Mouse (Mus musculus) small intestine, adult 2 months (tissue): ENCODE data around the gene Tef. TPM values are rescaled to one million over a fixed set of nuclear protein-coding genes. Genes with fewer than 3 reads are reported as not detected.

Source experiments
- H3K27ac ChIP-seq: fragments of 200-500 bp; 2 replicates; pipeline ENCODE4 v1.5.1; 2012; ENCODE audit warnings: low read depth, low read length, control low read depth, inconsistent platforms; ENCODE audit not compliant: insufficient read depth
- H3K27me3 ChIP-seq: fragments of 200-500 bp; 2 replicates; pipeline ENCODE4 v1.6.1; 2012; ENCODE audit warnings: mild to moderate bottlenecking, moderate library complexity, low read length, inconsistent platforms; ENCODE audit not compliant: control insufficient read depth, insufficient read depth
- H3K36me3 ChIP-seq: fragments of 200-500 bp; 2 replicates; pipeline ENCODE4 v1.6.1; 2012; ENCODE audit warnings: mild to moderate bottlenecking, low read length, control low read depth, inconsistent platforms; ENCODE audit not compliant: control insufficient read depth, insufficient read depth
- H3K4me1 ChIP-seq: fragments of 200-500 bp; 2 replicates; pipeline ENCODE4 v1.6.1; 2012; ENCODE audit warnings: low read length, inconsistent platforms, mixed read lengths; ENCODE audit not compliant: control insufficient read depth, insufficient read depth, insufficient read length
- H3K4me3 ChIP-seq: fragments of 200-500 bp; 2 replicates; pipeline ENCODE4 v1.5.1; 2012; ENCODE audit warnings: low read depth, mild to moderate bottlenecking, control low read depth, inconsistent platforms, low read length, moderate library complexity
- CTCF ChIP-seq: fragments of 200-500 bp; IDR thresholded peaks from 2 replicates; pipeline ENCODE4 v1.5.1; 2012; ENCODE audit warnings: low read depth, mild to moderate bottlenecking, control low read depth, inconsistent platforms, low read length, moderate library complexity, mixed read lengths; ENCODE audit not compliant: insufficient replicate concordance, insufficient read length; ENCODE audit errors: extremely low read depth
- POLR2A ChIP-seq: fragments of 200-500 bp; IDR thresholded peaks from 2 replicates; pipeline ENCODE4 v1.6.1; 2012; ENCODE audit warnings: low read depth, mild to moderate bottlenecking, control low read depth, inconsistent platforms, low read length, moderate library complexity
- WGBS: fragments of 180-500 bp; shearing (Covaris S2); methylation state at CpG from one replicate; pipeline ENCODE4 v1.1.7; 2018; 5-methylcytosine and 5-hydroxymethylcytosine counted together
- polyA plus RNA-seq: library from polyadenylated mRNA; depleted of rRNA; stranded (reverse); fragments of >200 nt; gene quantifications from 2 replicates; pipeline ENCODE4 v1.2.3, GENCODE M21; 2012; rRNA removed

The Tef gene
- polyA plus RNA-seq = 5.6 and 9.4 TPM in 2 replicates

DNA sequence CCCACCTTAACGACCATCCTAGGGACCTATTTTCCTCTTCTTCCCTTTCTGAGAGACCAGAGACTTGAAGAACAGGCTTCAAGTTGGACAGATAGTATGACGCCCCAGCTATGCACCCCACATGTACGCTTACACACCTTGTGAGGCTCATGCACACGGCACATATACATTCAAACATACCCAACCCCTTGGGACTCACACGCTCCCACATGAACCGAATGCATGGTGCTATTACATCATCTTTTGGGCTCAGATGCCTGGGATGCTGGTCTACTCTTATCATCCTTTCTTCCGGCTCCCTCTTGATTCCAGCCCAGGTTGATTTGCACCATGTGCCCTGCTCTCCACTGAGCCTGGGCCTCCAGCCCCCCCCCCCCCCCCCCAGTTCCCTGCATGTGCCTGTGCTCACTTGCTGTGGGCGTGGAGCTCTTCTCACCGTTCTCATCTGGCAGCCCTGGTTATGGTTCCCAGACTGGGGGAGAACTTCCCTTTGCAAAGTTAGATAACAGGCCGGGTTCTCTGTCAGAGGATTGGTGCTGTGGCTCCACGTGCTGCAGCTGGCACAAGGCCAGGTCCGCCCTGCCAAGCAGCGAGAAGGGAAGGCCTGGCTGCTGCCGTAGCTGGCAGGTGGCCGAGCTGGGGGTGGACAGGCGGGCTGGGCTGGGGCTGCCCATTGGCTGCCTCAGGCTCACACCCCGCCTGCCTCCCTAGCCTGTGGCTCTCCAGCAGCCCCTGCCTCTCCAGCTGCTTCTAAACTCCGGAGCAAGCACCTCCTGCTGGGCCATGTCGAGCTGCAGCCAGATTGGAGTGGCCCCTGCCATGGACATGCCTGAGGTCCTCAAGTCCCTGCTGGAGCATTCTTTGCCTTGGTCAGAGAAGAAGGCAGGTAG lies at the start of gene Tef:
Gene Tef, plus strand, starts transcription at position 421 of the 890 bp plus-strand sequence.
- H3K27ac ChIP-seq = peak within 1 kb of the TSS; percentile 82
- peak within 1 kb of the TSS; percentile 55 for H3K4me3 ChIP-seq
- H3K36me3 ChIP-seq = no peaks in the 10 kb centered on the region
- TF ChIP-seq POLR2A (no peak; the same call in 1 of the 2 replicates), CTCF (no peak)
- H3K4me1 ChIP-seq = peaks cover 16% of the 10 kb centered on the region
- no peaks in the 10 kb centered on the region for H3K27me3 ChIP-seq
- 10% methylated on average over 19 of the region's 19 CpGs for WGBS

DNA sequence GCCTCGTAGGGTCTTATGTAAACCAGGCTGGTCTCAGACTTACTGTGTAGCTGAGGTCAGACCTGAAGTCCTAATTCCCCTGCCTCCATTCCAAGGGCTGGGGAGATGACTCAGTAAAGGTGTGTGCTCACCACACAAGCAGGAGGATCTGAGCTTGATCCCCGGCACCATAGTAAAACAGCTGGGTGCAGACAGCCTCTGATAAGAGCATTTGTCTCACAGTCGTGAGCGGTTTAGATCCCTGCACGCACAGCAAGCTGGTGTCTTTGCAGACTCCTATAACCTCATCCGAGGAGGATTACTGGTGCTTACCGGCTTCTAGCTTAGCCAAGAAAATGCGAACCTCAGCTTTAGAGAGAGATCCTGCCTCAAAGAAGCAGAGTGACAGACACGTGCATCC lies 48.6 kb upstream of the Tef start:
- TF ChIP-seq POLR2A = no peak
- TF ChIP-seq CTCF = no peak
- Histone ChIP-seq H3K36me3 (no peaks in the 10 kb centered on the region), H3K27me3 (no peaks in the 10 kb centered on the region), H3K4me3 (no peak overlapping the region), H3K27ac (no peak overlapping the region), H3K4me1 (no peaks in the 10 kb centered on the region; the same call in 1 of the 2 replicates)
- 95% methylated on average over 9 of the region's 9 CpGs for WGBS

DNA sequence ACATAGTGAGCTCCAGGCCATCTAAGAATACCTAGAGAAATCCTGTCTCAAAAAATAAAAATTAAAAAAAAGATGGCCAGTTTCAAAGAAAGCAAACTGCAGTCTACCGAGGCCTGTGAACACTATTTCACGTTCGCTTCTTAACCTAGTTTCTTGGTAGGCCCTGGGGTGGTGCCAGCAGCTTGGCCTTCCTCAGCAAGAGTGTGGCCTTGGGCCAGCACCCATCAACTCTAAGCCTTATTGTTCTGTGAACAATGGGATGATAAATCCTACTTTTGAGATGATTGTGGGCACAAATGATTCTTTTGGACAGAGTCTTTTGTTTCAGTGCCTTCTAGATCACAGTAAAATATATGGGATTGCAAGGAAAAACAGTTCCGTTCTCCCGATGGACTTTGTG lies 43.5 kb upstream of the Tef start:
- Histone ChIP-seq H3K36me3 (no peaks in the 10 kb centered on the region), H3K4me3 (no peak overlapping the region), H3K4me1 (peaks cover 5% of the 10 kb centered on the region; the same call in 1 of the 2 replicates), H3K27me3 (peaks cover 5% of the 10 kb centered on the region; the same call in 1 of the 2 replicates), H3K27ac (no peak overlapping the region)
- no peak for TF ChIP-seq CTCF
- TF ChIP-seq POLR2A = no peak
- 81% methylated on average over 5 of the region's 5 CpGs for WGBS

DNA sequence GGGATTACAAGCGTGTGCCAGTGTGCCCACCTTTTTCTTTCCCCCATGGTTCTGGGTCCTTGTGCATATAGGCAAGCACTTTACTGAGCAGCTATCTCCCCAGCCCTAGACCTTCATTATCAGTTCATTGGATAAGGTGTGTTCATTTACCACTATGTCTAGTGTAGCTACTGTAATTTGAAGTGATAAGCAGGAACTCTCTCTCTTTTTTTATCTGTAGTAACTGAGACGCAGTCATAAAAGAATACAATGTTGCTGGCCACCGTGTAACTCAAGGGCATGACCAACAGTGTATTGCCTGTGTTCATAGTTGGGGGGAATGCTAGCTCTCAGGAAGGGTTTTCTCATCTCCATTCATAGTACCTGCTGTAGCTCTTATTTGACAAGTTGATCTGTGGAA lies 42.7 kb upstream of the Tef start:
- 37% methylated on average over 3 of the region's 3 CpGs for WGBS

DNA sequence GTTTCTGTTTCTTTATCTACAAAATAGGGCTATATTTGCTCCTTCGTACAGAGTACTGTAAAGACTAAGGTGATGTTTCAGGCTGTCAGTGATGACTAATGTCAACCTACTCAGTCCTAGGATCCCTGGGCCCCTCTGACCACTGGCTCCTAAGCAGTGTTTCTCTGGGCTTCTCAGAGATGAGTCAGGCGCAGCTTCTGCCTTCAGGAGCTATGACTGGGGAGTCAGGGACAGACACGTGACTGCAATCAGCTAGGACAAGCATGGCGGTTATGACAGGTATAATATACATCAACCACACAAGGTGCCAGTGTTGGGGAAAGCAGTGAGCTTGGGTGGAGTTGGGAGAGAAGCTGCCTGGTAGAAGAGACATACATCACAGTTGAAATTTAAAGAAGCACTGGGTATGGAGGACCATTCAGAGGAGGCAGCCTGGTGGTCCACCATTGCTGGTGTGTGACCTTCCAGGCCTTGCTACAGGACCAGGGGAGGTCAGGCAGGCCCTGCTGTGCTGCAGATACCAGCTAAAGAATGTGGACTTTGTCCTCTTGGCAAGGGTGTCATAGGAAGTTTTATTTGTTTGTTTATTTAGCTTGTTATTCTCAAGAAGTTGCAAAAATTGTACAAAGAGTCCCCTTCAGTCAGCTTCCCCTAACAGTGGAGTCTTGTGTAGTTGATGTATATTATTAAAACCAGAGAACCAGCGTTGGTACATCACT lies 41.7 kb upstream of the Tef start:
- no peak overlapping the region for H3K4me3 ChIP-seq
- H3K36me3 ChIP-seq = no peaks in the 10 kb centered on the region
- no peak for TF ChIP-seq CTCF
- TF ChIP-seq POLR2A = no peak
- 84% methylated on average over 5 of the region's 5 CpGs for WGBS
- H3K27me3 ChIP-seq = peaks cover 5% of the 10 kb centered on the region; the same call in 1 of the 2 replicates
- H3K27ac ChIP-seq = no peak overlapping the region
- peaks cover 5% of the 10 kb centered on the region; the same call in 1 of the 2 replicates for H3K4me1 ChIP-seq

More for the DNA sequence above, 42.7 kb upstream of the Tef start:
- Histone ChIP-seq H3K36me3 (no peaks in the 10 kb centered on the region), H3K4me3 (no peak overlapping the region), H3K4me1 (peaks cover 5% of the 10 kb centered on the region; the same call in 1 of the 2 replicates), H3K27ac (no peak overlapping the region), H3K27me3 (peaks cover 5% of the 10 kb centered on the region; the same call in 1 of the 2 replicates)
- TF ChIP-seq CTCF = no peak

DNA sequence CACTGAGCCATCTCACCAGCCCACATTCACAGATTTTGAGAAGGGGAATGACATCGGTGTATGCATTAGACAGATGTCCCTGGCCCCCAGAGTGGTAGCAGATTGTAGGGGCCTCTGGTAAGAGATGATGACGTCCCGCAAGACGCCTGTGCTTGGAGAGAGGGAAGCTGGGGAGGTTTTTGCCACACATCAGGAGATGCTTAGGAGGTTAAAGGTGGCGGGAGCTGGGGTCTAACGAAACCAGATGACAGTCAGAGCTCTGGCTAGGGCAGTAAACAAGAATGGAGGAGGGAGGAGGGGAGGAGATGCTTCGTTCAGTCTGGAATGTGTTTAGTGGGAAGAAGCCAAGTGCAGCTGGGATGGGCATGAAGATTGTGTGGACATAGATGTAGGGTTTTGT lies 40.8 kb upstream of the Tef start:
- TF ChIP-seq POLR2A (no peak), CTCF (no peak)
- no peaks in the 10 kb centered on the region for H3K36me3 ChIP-seq
- no peak overlapping the region for H3K27ac ChIP-seq
- WGBS = 94% methylated on average over 7 of the region's 7 CpGs
- no peak overlapping the region for H3K4me3 ChIP-seq
- H3K4me1 ChIP-seq = peaks cover 5% of the 10 kb centered on the region; the same call in 1 of the 2 replicates
- H3K27me3 ChIP-seq = peaks cover 5% of the 10 kb centered on the region; the same call in 1 of the 2 replicates

DNA sequence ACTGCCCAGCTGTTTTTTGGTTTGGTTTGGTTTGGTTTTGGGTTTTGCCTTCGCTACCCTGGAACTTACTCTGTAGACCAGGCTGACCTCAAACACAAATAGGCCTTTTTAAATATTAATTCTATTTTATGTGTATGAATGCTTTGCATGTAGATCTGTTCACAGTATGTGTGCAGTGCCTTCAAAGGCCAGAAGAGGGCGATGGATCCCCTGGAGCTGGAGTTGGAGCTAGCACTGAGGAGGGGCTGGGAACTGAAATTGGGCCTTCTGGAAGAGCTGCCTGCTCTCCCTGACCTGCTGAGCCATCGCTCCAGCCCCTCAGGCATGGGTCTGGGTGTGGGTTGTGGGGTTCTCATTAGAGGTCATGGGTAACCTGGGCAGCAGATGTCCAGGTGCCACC lies 40.3 kb upstream of the Tef start:
- no peaks in the 10 kb centered on the region for H3K36me3 ChIP-seq
- H3K27me3 ChIP-seq = peaks cover 5% of the 10 kb centered on the region; the same call in 1 of the 2 replicates
- peaks cover 5% of the 10 kb centered on the region; the same call in 1 of the 2 replicates for H3K4me1 ChIP-seq
- H3K4me3 ChIP-seq = no peak overlapping the region
- WGBS = 92% methylated on average over 3 of the region's 3 CpGs
- no peak for TF ChIP-seq POLR2A
- no peak for TF ChIP-seq CTCF
- H3K27ac ChIP-seq = no peak overlapping the region
